Mouse (Mus musculus) liver (tissue): Measurements from ENCODE around the gene Polr2l.
A peak's percentile ranks its signal among the peaks of the same experiment; 100 is the strongest.

Source experiments
- DNase-seq: peaks from one replicate; pipeline ENCODE4 v3.0.0-alpha.2; 2020; ENCODE audit warnings: mixed read lengths

Gene Polr2l

DNA sequence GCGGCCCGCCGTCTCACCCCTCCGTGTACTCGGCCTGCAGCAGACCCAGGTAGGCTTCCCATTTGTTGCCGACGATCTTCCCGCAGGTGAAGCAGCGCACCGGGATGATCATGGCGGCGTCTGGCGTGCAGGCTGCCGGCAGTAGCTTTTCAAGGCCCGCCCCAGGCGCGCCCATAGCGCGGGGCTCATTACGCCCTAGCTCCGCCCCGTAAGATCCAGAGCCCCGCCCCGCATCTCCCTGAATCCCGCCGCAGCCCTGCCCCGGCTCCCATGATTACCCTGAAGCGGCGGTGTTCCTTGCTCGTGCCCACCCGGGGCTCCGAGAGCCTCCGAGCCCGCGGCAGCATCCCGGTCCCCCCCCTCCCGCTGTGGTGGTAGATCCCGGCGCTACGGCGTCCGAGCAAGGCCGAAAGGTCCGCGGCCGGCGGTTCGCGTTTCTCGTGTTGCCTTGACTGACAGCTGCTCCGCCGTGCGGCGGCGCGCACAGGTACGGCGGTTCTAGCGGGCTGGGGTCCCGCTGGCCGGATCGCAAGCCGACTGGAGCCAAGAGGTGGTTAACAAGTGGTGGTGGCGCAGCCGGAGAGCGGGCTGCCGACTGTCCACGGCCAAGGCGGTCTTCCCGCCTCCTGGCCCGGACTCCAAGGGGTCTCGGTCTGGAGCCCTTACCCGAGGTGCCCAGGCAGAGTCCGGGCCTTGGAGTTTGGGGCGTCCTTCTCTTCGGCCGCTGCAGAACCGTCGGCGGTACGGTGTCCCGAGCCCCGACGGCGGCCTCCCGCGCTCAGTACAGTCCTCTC lies at the start of gene Polr2l, which contains the start of gene Tspan4:
TSS of gene Polr2l (minus strand) at position 122 of the 794 bp plus-strand sequence.
TSS of gene Tspan4 (plus strand) at position 230 of the 794 bp plus-strand sequence.
- DNase-seq, result peak; percentile 89

DNA sequence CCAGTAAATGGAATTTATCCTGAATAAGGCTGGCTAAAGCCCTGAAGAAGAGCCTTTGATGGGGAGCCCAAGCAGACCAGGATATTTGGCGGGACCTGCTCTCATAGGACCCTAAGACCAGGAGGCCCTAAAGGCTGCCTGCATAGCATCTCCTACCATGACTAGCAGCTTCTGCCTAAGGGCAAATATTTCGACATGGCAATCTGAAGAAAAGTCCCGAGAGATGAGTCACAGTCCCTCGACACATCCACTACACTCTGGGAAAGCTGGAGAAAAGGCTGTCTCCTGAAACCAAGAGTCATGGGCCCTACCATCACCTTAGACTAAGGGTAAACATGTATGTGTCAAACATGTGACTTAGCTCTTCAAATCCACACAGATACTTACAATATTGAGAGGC lies 49.3 kb upstream of the Polr2l start:
- no peak for DNase-seq

GRCm38 (mm10) chr7:141523007-141523406 lies 48.1 kb upstream of the Polr2l start:
- no peak for DNase-seq

DNA sequence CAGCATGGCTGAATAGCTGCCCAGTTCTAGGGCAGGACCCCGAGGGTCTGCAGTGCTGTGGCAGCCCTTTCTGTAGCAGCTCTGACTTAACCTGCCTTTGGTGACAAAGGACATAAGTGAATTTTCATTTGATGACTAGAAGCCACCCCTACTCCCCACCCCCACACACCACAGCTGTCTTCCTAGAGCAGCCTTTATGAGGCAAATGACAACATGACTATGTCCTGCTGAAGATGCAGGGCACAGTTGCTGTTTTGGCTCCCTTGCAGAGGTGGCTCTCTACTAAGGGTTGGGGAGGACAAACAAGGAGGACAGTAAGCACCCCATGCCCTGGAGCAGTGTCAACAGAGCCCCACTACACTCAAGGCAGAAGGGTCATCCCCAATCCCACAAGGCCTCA lies 44.9 kb upstream of the Polr2l start:
- no peak for DNase-seq

DNA sequence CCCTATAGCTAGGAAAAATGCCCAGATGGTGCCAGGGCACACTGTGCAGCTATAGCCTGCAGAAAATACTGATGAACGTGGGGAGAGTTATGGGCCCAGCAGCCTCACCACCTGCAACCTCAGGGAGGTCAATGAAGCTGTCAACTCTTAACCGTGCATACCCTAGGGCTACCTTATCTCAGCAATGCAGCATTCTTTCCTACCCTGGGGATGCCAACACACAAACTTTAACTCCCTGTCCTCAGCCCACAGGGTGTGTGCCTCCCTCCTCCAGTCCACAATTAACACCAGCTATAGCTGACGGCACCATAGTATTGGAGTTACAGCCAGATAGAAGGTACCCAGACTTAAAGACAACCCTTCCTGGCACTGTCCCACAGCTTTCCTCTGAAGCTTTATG lies 44.0 kb upstream of the Polr2l start:
- DNase-seq, result peak; percentile 33

- no peak for DNase-seq
These were observed 43.4 kb upstream of the Polr2l start for GRCm38 (mm10) chr7:141518296-141518695.

DNA sequence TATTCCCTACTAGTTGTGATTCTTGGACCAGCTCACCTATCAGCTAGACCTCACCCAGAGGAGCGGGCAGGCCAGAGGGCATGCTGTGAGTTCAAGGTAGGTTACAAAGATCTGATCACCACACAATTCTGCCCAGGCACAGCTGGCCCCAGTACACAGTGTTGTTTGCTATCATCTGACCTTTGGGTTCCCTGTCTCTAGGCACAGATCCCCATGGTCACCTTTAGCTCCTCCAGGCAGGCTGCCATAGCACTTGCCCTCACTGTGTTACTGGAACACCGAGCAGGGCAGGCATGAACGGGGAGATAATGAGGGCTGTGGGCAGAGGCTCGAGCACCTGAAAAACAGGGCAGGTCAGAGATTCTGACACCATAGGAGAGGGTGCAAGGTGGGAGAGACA lies 42.7 kb upstream of the Polr2l start:
- peak; percentile 30 for DNase-seq

DNA sequence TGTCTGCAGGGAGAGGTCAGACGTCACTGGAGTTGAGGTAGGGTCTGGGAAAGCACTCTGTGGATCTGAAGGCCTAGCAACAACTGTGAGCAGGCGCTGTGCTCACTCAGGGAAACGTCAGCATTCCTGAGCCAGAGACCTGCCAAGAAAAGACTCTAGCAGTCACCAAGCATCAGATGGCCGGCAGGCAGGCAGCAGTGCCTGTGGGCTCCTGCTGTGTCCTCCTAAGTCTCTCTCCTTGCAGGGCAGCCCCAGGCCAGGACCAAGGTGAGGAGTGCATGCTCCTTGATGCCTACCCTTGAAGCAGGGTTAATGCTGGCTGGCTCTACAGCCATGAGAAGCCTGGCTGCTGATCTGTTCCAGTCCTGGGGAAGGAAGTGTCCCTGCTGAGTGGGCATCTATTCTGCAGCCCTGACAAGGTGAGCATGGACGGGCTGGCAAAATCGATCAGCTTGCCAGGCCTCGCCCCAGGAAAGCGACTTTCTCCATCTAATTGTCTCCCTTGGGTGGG lies 35.8 kb upstream of the Polr2l start:
- no peak for DNase-seq

- DNase-seq, result no peak
These were observed 35.3 kb upstream of the Polr2l start for GRCm38 (mm10) chr7:141510196-141510595.

DNA sequence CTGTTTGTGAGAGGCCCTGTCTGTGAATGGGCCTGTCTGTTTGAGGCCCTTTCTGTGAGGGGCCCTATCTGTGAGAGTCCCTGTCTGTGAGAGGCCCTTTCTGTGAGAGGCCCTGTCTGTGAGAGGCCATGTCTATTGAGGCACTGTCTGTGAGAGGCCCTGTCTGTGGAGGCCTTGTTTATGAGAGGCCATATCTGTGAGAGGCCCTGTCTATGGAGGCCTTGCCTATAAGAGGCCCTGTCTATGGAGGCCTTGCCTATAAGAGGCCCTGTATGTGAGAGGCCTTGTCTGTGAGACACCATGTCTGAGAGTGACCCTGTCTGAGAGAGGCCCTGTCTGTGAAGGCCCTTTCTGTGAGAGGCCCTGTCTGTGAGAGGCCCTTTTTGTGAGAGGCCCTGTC lies 33.2 kb upstream of the Polr2l start:
- DNase-seq, result peak; percentile 60

DNA sequence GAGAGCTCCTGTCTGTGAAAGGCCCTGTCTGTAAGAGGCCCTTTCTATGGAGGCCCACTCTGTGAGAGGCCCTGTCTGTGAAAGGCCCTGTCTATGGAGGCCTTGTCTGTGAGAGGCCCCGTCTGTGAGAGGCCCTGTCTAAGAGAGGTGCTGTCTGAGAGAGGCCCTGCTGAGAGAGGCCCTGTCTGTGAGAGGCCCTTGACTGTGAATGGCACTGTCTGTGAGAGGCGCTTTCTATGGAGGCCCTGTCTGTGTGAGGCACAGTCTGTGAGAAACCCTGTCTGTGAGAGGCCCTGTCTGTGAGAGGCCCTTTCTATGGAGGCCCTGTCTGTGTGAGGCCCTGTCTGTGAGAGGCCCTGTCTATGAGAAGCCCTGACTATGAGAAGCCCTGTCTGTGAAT lies 31.3 kb upstream of the Polr2l start:
- peak; percentile 52 for DNase-seq

GRCm38 (mm10) chr7:141502556-141502905 lies 27.6 kb upstream of the Polr2l start:
- DNase-seq, result no peak

- DNase-seq, result no peak
These were observed 27.1 kb upstream of the Polr2l start for GRCm38 (mm10) chr7:141501820-141502555.

DNA sequence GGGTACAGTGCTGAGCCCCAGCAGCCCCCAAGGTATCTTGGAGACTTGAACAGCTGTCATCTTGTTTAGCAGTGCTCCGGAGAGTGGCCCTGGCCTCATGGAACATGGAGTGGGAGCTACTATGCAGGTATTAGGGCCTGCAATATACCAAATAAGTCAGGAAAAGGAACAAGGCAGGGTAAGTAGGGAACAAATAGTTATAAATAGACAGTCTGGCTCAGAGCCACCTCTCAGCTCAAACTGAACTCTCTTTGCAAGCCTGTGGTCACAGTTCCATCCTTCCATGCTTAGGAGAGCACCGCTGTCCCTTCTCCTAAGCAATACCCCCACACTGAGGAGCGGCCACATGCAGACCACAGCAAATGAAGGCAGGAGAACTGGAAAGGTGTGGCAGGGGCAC lies 22.7 kb upstream of the Polr2l start:
- DNase-seq, result no peak

DNA sequence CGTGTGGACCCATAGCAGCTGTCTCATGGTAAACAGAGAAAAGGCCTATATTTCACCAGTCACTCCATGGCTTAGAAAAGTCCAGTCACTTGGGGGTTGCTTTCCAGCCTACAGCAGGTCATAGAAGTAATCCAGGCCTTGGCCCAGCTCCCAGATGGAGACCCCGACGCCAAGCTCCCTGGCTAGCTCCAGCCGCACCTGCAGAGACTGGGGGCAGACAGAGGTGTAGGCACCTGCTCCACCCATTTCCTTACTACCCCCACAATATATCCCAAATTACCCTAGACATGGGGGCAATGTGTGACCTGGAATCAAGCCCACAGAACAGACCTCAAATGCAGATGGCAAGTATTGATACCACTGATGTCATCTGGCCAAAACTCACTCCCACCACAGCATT lies 21.0 kb upstream of the Polr2l start:
- no peak for DNase-seq

DNA sequence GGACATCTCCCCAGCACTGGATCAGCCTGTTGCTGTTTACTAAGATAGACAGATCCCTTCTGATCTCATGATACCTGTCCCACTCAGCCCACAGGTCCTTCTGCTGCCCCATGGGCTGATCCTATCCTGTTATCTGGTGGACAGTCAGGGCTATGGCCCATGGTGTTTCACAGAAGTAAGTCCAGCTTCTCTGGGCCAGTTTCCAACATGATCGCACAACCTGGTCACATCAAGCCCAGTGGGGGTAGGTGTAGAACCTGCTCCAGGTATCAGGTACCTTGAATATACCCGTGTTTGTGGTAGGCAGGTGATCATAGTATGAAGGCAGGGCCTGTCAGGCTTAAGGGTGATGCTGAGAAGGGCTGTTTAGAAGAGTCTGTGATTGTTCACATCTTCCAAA lies 20.4 kb upstream of the Polr2l start:
- DNase-seq, result no peak

- DNase-seq, result no peak
These were observed 18.8 kb upstream of the Polr2l start for GRCm38 (mm10) chr7:141493729-141494128.

- no peak for DNase-seq
These were observed 17.8 kb upstream of the Polr2l start for GRCm38 (mm10) chr7:141492738-141493137.

DNA sequence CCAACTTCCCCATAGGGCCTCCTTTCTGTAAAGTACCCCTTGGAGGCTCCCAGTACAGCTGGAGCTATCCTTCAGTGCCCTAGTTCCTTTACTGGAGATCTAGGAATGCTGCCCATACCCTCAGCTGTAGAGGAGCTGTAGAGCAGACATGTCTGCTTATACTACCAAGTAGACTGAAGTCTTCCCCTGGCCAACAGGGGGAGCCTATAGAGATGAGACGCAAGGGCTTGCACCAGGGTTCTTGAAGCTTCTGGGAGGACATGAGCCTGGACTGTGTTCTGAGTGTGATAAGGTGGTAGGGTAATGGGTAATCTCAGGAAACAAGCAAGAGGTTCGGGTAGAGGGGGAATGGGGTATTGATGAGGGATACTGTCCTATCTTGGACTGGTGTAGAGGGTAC lies 16.2 kb upstream of the Polr2l start:
- peak; percentile 76 for DNase-seq

- DNase-seq, result no peak
These were observed 12.2 kb upstream of the Polr2l start for GRCm38 (mm10) chr7:141487141-141487540.

DNA sequence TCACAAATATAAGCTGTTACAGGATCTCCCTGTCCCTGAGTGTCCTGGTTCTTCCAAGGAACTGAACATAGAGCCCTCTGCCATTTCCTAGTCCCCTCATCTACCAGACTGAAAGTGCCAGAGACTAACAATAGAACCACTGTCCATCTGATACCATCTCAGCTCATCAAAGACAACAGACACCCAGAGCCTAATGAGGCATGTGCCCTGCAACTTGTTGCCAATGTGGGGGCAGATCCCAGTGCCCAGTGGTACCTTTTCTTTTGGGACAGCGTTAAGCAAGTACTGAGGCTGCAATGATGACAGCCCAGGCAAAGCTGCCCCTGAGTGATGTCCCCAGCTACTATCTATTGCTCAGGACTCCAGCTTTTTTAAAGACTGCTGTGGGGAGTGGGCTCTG lies 11.3 kb upstream of the Polr2l start:
- no peak for DNase-seq

DNA sequence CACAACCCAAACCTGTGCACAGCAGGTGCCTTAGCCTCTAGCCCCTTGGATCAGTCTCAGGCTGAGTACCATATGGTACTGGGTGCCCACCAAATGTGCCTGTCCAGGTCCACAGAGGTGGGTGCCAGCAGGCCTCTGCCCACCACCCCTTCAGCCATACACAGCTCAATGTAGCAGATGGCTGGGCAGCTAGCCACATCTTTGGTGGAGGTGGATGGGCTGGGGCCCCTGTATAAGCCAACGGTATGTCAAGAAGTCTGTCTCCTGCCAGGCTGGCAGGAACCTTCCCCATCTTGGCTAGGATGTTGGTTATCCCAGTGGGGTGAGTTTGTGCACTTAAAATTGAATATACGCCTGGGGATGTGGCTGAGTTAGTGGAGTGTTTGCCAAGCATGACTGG lies 10.7 kb upstream of the Polr2l start:
- no peak for DNase-seq

DNA sequence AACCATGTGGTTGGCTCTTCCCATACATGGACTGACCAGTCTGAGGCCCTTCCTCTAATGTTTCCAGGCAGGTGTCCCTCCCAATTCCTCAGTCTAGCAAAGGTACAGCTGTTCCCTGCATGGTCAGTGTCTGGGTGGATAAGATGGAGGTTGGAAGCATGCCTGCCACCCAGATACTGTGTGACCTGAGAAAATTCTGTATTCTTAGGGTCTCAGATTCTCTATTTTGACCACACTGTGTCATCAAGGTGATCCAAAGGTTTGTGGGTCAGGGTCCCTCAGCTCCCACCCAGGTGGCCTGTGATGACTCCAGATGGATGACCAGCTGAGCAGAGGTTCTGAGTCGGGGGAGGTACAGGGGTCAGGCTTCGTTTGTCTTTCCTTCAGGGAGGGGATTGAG lies 10.3 kb upstream of the Polr2l start:
- DNase-seq, result no peak
